Mouse (Mus musculus): Measurements from ENCODE around the gene Fbln2. TPM values are rescaled to one million over a fixed set of nuclear protein-coding genes. Genes with fewer than 3 reads are reported as not detected.

Fbln2 gene
- polyA plus RNA-seq, 1 experiment from 2014 or later: 28.4 TPM

DNA sequence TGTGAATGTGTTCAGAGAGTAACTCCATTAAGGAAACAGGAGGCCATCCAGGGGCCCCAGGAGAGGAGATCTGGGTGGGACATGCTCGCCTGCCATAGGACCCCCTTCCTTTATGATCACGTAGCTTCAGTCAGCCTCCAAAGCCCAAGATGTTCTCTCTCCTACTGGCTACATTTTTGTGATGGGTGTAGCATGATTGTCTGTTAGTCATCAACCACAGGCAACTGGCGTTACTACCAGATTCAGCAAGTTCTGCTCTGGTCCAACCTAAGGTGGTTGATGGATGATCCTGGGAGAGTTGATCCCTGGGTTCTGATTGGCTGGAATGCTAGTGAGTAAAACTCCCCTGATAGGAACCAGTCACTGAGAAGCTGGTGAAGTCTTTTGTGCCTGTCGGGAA lies 9.7 kb upstream of the Fbln2 start:
- no peak overlapping the region for H3K4me2 ChIP-seq (ENCODE audit: low read depth)
- DNase-seq (ENCODE audit: low spot score) (no peak), ATAC-seq (ENCODE audit: insufficient read depth, low FRiP score, low TSS enrichment) (no peak)
- H3K9ac ChIP-seq (ENCODE audit: low read length): no peak overlapping the region
- no peaks in the 10 kb centered on the region for H3K9me3 ChIP-seq (ENCODE audit: control insufficient read depth, low read length)
- H3K4me3 ChIP-seq (ENCODE audit: low read depth, low read length): no peak overlapping the region
- peaks cover 5% of the 10 kb centered on the region for H3K4me1 ChIP-seq (ENCODE audit: control insufficient read depth, insufficient read depth, low read length)
- H3K27ac ChIP-seq (ENCODE audit: low read depth, low read length): no peak overlapping the region
- no peaks in the 10 kb centered on the region for H3K36me3 ChIP-seq (ENCODE audit: control insufficient read depth, insufficient read depth, low read length)
- 77% methylated on average over 4 of the region's 4 CpGs for WGBS
- no peaks in the 10 kb centered on the region for H3K27me3 ChIP-seq (ENCODE audit: control insufficient read depth, insufficient read depth, low read length)

DNA sequence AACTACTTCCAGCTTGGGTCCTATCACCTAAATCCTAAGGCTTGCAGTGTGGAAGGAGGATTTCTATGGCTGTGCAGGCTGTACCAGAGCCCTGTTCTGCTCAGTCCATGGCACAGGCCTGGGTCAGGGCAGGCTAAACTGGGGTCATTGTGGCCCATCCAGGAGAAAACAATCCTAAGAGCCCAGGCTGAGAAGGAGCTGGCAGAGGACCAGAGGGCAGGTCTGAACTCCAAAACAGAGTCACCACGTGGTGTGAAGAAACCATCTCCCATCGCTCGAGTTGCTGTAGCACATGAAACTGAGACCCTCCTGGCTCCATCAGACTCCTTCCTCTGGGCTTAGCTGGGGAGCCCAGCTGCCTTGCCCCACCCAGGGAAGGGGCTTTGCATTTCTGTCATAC lies 6.9 kb upstream of the Fbln2 start:
- no peak for ATAC-seq (ENCODE audit: insufficient read depth, low FRiP score, low TSS enrichment)
- H3K27ac ChIP-seq (ENCODE audit: low read depth, low read length): no peak overlapping the region
- no peaks in the 10 kb centered on the region for H3K9me3 ChIP-seq (ENCODE audit: control insufficient read depth, low read length)
- peaks cover 11% of the 10 kb centered on the region for H3K4me1 ChIP-seq (ENCODE audit: control insufficient read depth, insufficient read depth, low read length)
- no peaks in the 10 kb centered on the region for H3K36me3 ChIP-seq (ENCODE audit: control insufficient read depth, insufficient read depth, low read length)
- H3K27me3 ChIP-seq (ENCODE audit: control insufficient read depth, insufficient read depth, low read length): no peaks in the 10 kb centered on the region
- H3K9ac ChIP-seq (ENCODE audit: low read length): no peak overlapping the region
- no peak overlapping the region for H3K4me2 ChIP-seq (ENCODE audit: low read depth)
- WGBS: 70% methylated on average over 3 of the region's 3 CpGs
- DNase-seq (ENCODE audit: low spot score): no peak
- no peak overlapping the region for H3K4me3 ChIP-seq (ENCODE audit: low read depth, low read length)

DNA sequence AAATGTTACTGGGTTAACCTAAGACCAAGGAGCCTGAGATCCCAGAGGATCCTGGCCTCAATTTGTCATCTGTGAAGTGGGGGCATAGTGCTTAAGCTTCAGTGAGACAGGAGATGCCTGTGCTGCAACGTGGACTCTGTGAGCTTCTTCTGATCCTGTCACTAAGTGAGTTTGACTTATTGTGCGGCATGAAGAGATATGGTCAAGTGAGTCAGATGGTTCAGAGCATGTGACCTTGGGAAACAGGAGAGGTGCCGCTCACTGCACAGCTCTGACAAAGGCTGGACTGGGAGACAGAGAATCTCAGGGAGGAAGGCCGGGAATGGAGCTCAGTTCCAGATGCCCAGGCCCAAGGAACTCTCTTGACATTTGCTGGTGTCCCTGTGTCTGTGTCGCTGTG lies 6.5 kb upstream of the Fbln2 start:
- no peak for DNase-seq (ENCODE audit: low spot score)
- Histone ChIP-seq H3K9me3 (ENCODE audit: control insufficient read depth, low read length) (no peaks in the 10 kb centered on the region), H3K27ac (ENCODE audit: low read depth, low read length) (no peak overlapping the region)

DNA sequence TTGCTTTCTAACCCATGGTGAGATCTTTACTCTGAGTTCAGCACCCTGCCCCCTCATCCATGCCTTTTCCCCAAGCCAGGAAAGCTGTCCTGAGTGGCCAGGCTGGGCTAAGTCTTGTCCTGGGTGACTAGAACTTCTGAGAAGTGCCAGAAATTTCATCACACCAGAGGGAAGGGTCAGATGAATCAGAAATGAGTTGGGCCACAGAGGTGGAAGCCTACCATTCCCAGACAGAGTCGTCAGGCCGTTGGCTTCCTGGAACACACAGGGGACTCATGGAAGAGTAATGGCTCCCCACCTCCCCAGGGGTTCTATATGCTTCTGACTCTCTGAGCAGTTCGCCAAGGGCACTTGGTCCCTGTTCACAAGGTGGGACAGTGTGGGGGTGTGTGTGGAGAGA lies 4.8 kb upstream of the Fbln2 start:
- no peak for DNase-seq (ENCODE audit: low spot score)
- no peak overlapping the region for H3K4me2 ChIP-seq (ENCODE audit: low read depth)
- H3K36me3 ChIP-seq (ENCODE audit: control insufficient read depth, insufficient read depth, low read length): no peaks in the 10 kb centered on the region
- no peak overlapping the region for H3K27ac ChIP-seq (ENCODE audit: low read depth, low read length)
- peaks cover 6% of the 10 kb centered on the region; the same call in 1 of the 2 replicates for H3K4me1 ChIP-seq (ENCODE audit: control insufficient read depth, insufficient read depth, low read length)
- H3K4me3 ChIP-seq (ENCODE audit: low read depth, low read length): no peak overlapping the region
- no peaks in the 10 kb centered on the region for H3K9me3 ChIP-seq (ENCODE audit: control insufficient read depth, low read length)
- H3K27me3 ChIP-seq (ENCODE audit: control insufficient read depth, insufficient read depth, low read length): no peaks in the 10 kb centered on the region
- no peak for ATAC-seq (ENCODE audit: insufficient read depth, low FRiP score, low TSS enrichment)
- no peak overlapping the region for H3K9ac ChIP-seq (ENCODE audit: low read length)
- 32% methylated on average over 3 of the region's 3 CpGs for WGBS

More for the DNA sequence above, 6.5 kb upstream of the Fbln2 start:
- H3K4me2 ChIP-seq (ENCODE audit: low read depth): no peak overlapping the region
- 79% methylated on average over 5 of the region's 5 CpGs for WGBS
- H3K36me3 ChIP-seq (ENCODE audit: control insufficient read depth, insufficient read depth, low read length): no peaks in the 10 kb centered on the region
- H3K4me3 ChIP-seq (ENCODE audit: low read depth, low read length): no peak overlapping the region
- H3K4me1 ChIP-seq (ENCODE audit: control insufficient read depth, insufficient read depth, low read length): peaks cover 7% of the 10 kb centered on the region
- no peak overlapping the region for H3K9ac ChIP-seq (ENCODE audit: low read length)
- no peak for ATAC-seq (ENCODE audit: insufficient read depth, low FRiP score, low TSS enrichment)
- H3K27me3 ChIP-seq (ENCODE audit: control insufficient read depth, insufficient read depth, low read length): no peaks in the 10 kb centered on the region

DNA sequence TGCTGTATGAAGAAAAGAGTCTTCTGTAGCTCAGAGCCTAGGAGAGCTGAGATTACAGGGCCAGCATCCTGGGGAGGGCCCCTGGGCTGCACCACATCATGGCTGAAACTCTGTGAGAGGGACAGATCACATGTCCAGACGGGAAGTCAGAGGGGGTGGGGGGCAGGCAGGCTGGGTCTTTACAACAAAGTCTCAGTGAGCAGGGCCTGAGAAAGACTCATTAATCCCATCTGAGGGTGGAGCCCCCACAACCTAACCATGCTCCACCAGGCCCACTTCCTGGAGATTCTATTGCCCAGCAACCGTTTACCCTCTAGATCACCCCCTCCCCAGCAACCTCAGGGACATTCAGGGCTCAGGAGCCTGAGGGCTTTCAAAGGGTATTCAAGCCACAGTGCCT lies 2.5 kb upstream of the Fbln2 start:
- peaks cover 13% of the 10 kb centered on the region; the same call in 1 of the 2 replicates for H3K4me1 ChIP-seq (ENCODE audit: control insufficient read depth, insufficient read depth, low read length)

DNA sequence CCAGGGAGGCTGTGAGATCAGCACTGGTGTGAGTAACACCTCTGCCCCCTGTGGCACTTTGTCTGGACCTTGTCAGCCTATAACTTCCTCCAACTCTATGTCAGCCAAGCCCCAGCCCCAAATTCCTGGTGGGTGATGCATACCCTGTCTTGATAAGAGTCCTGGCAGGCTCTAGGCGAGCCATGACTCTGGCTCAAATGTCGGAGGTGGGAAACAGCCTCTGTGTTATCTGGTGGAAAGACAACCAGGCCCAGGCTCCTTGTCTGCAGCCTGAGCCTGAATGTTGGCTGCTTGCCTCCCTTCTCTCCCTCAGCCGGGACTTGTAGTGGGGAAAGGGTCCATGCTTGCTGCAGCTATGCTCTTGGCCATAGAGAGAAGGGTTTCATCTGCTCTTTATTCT lies 1.4 kb upstream of the Fbln2 start:
- Histone ChIP-seq H3K27me3 (ENCODE audit: control insufficient read depth, insufficient read depth, low read length) (no peaks in the 10 kb centered on the region), H3K4me2 (ENCODE audit: low read depth) (no peak overlapping the region), H3K27ac (ENCODE audit: low read depth, low read length) (no peak overlapping the region), H3K9ac (ENCODE audit: low read length) (no peak overlapping the region), H3K4me1 (ENCODE audit: control insufficient read depth, insufficient read depth, low read length) (peaks cover 13% of the 10 kb centered on the region; the same call in 1 of the 2 replicates), H3K36me3 (ENCODE audit: control insufficient read depth, insufficient read depth, low read length) (no peaks in the 10 kb centered on the region), H3K9me3 (ENCODE audit: control insufficient read depth, low read length) (no peaks in the 10 kb centered on the region), H3K4me3 (ENCODE audit: low read depth, low read length) (no peak overlapping the region)
- DNase-seq (ENCODE audit: low spot score): no peak
- no peak for ATAC-seq (ENCODE audit: insufficient read depth, low FRiP score, low TSS enrichment)
- WGBS: 78% methylated on average over 3 of the region's 3 CpGs

More for the DNA sequence above, 2.5 kb upstream of the Fbln2 start:
- no peak for DNase-seq (ENCODE audit: low spot score)
- H3K9me3 ChIP-seq (ENCODE audit: control insufficient read depth, low read length): no peaks in the 10 kb centered on the region
- WGBS: 9% methylated on average over 2 of the region's 2 CpGs
- H3K4me2 ChIP-seq (ENCODE audit: low read depth): no peak overlapping the region
- H3K9ac ChIP-seq (ENCODE audit: low read length): no peak overlapping the region
- no peaks in the 10 kb centered on the region for H3K36me3 ChIP-seq (ENCODE audit: control insufficient read depth, insufficient read depth, low read length)
- no peak for ATAC-seq (ENCODE audit: insufficient read depth, low FRiP score, low TSS enrichment)
- no peaks in the 10 kb centered on the region for H3K27me3 ChIP-seq (ENCODE audit: control insufficient read depth, insufficient read depth, low read length)
- H3K27ac ChIP-seq (ENCODE audit: low read depth, low read length): no peak overlapping the region
- no peak overlapping the region for H3K4me3 ChIP-seq (ENCODE audit: low read depth, low read length)

DNA sequence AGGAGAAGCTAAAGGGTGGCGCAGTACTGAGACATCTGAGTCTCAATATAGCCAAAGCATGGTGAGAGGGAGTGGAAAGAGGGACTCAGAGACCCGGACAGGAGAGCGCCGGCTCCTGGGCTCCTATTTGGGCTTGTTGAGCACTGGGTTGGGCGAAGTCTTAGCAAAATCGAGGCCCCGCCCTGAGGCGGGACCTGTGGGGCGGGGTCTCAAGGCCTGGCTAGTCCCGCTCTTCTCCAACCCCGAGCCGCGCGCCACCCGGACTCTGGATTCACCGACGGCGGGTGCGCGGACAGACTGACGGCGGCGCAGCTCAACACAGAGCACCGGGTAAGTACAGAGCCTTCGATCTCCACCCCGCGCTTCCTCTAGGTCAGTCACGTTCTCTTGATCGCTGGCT lies 316 bp downstream of the Fbln2 start:
- H3K36me3 ChIP-seq (ENCODE audit: control insufficient read depth, insufficient read depth, low read length): no peaks in the 10 kb centered on the region

DNA sequence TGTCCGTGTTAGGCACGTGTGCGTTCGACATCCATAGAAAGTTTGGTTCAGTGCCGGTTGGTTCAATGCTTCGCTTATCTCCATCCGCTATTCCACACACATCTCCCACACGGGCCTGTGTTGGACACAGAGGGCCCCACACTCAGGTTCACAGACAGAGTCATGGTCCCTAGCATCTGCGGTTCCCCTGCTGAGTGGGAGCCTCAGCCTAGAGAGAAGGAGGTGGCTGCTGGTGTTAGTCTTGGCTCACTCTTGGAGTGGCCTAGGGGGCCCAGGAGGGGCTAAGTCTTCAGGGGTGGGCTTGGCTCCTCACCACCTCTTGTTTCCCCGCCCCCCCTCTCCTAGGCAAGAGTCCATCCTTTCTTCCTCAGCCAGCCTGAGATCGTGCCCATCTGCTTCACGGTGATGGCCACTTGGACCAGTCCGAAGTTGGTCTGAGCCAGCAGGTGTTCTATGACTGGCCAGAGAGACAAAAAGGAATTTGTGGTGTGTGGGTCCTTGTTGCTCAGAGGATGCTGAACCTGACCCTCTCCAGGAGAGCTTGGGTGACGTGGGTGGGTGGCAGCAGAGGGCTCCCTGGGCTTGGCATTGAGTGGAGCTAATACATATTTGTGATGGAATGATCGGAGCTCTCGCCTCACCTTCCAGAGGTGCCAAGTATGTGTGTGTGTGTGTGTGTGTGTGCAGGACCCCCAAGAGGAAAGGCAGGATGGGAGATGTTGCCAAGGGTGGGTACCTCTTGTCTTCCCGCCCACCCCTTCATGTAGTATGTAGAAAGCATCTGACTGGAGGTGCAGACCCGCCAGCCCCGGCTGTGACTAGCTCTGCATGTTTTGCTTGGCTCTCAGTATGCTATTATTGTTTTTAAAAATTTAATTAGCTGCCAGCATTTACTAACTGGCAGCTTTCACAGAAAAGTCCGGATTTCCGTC lies 1.3 kb downstream of the Fbln2 start:
- no peaks in the 10 kb centered on the region for H3K36me3 ChIP-seq (ENCODE audit: control insufficient read depth, insufficient read depth, low read length)
- peaks cover 13% of the 10 kb centered on the region; the same call in 1 of the 2 replicates for H3K4me1 ChIP-seq (ENCODE audit: control insufficient read depth, insufficient read depth, low read length)
- H3K4me2 ChIP-seq (ENCODE audit: low read depth): peak overlapping the region; percentile 49
- ATAC-seq (ENCODE audit: insufficient read depth, low FRiP score, low TSS enrichment): no peak
- H3K9ac ChIP-seq (ENCODE audit: low read length): peak overlapping the region; percentile 48
- H3K27me3 ChIP-seq (ENCODE audit: control insufficient read depth, insufficient read depth, low read length): no peaks in the 10 kb centered on the region
- no peak for DNase-seq (ENCODE audit: low spot score)
- H3K4me3 ChIP-seq (ENCODE audit: low read depth, low read length): peak overlapping the region; percentile 27; the same call in 1 of the 2 replicates
- WGBS: 67% methylated on average over 21 of the region's 21 CpGs
- H3K27ac ChIP-seq (ENCODE audit: low read depth, low read length): no peak overlapping the region
- H3K9me3 ChIP-seq (ENCODE audit: control insufficient read depth, low read length): no peaks in the 10 kb centered on the region

More for the DNA sequence above, 316 bp downstream of the Fbln2 start:
- no peaks in the 10 kb centered on the region for H3K9me3 ChIP-seq (ENCODE audit: control insufficient read depth, low read length)
- H3K9ac ChIP-seq (ENCODE audit: low read length): peak overlapping the region; percentile 48
- H3K4me2 ChIP-seq (ENCODE audit: low read depth): peak overlapping the region; percentile 49
- ATAC-seq (ENCODE audit: insufficient read depth, low FRiP score, low TSS enrichment) (peak; percentile 82), DNase-seq (ENCODE audit: low spot score) (peak; percentile 83)
- peak overlapping the region; percentile 27 for H3K4me3 ChIP-seq (ENCODE audit: low read depth, low read length)
- peaks cover 13% of the 10 kb centered on the region; the same call in 1 of the 2 replicates for H3K4me1 ChIP-seq (ENCODE audit: control insufficient read depth, insufficient read depth, low read length)
- no peaks in the 10 kb centered on the region for H3K27me3 ChIP-seq (ENCODE audit: control insufficient read depth, insufficient read depth, low read length)
- WGBS: under 1% methylated on average over 29 of the region's 29 CpGs
- H3K27ac ChIP-seq (ENCODE audit: low read depth, low read length): no peak overlapping the region

DNA sequence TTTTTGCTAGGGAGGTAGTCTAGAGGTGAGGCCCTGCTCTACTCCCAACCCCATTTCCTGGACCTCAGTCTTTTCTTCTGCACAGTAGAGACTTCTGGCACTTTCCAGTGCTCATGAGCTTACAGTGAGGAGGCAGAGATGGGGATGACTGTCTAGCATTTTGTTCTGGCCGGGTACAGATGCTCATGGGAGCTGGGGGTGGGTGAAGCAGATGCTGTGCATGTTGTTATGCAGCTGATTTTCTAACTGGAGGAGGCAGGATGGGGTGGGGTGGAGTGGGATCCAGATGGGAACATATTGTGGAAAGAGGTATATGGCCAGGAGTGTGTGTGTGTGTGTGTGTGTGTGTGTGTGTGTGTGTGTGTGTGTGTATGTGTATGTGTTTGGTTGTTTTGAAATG lies 3.2 kb downstream of the Fbln2 start:
- Histone ChIP-seq H3K9me3 (ENCODE audit: control insufficient read depth, low read length) (no peaks in the 10 kb centered on the region), H3K4me2 (ENCODE audit: low read depth) (no peak overlapping the region), H3K9ac (ENCODE audit: low read length) (no peak overlapping the region), H3K27ac (ENCODE audit: low read depth, low read length) (no peak overlapping the region), H3K4me1 (ENCODE audit: control insufficient read depth, insufficient read depth, low read length) (0 out of 2 replicates have a peak, but pooled peaks cover 6% of the 10 kb centered on the region), H3K4me3 (ENCODE audit: low read depth, low read length) (no peak overlapping the region), H3K36me3 (ENCODE audit: control insufficient read depth, insufficient read depth, low read length) (no peaks in the 10 kb centered on the region), H3K27me3 (ENCODE audit: control insufficient read depth, insufficient read depth, low read length) (no peaks in the 10 kb centered on the region)
- 59% methylated on average over 1 of the region's 1 CpGs for WGBS
- no peak for ATAC-seq (ENCODE audit: insufficient read depth, low FRiP score, low TSS enrichment)
- no peak for DNase-seq (ENCODE audit: low spot score)

Measured in neural tube, embryonic 11.5 days (tissue).